Mouse (Mus musculus): ENCODE data around the gene Armc10. TPM values are rescaled to one million over a fixed set of nuclear protein-coding genes. Genes with fewer than 3 reads are reported as not detected.
A peak's percentile ranks its signal among the peaks of the same experiment; 100 is the strongest.
"Not testable (repeated sequence)": the region's sequence is repeated elsewhere in the genome, so short reads cannot be mapped to it uniquely, and the experiment has no call there.

The Armc10 gene
- 27.5 and 33.1 TPM in 2 replicates for total RNA-seq (2015)
- total RNA-seq (2017) = 27.0 and 30.3 TPM in 2 replicates

GRCm38 (mm10) chr5:21645439-21646132, at the start of gene Armc10, which contains the start of gene Fbxl13:
Gene Armc10, plus strand, starts transcription at chr5:21645813.
Gene Fbxl13, minus strand, starts transcription at chr5:21645634.
- peak; percentile 89 for ATAC-seq (ENCODE audit: poor library complexity, severe bottlenecking)

- ATAC-seq (ENCODE audit: poor library complexity, severe bottlenecking) = not testable (repeated sequence)
These were observed 46.1 kb upstream of the Armc10 start for GRCm38 (mm10) chr5:21599536-21599935.

- no peak for ATAC-seq (ENCODE audit: poor library complexity, severe bottlenecking)
These were observed 45.7 kb upstream of the Armc10 start for GRCm38 (mm10) chr5:21599961-21600360.

GRCm38 (mm10) chr5:21605936-21606335, 39.7 kb upstream of the Armc10 start:
- ATAC-seq (ENCODE audit: poor library complexity, severe bottlenecking) = no peak

- no peak for ATAC-seq (ENCODE audit: poor library complexity, severe bottlenecking)
These were observed 37.0 kb upstream of the Armc10 start for GRCm38 (mm10) chr5:21608311-21609304.

- no peak for ATAC-seq (ENCODE audit: poor library complexity, severe bottlenecking)
These were observed 34.6 kb upstream of the Armc10 start for GRCm38 (mm10) chr5:21610996-21611395.

- peak; percentile 63 for ATAC-seq (ENCODE audit: poor library complexity, severe bottlenecking)
These were observed 31.3 kb upstream of the Armc10 start for GRCm38 (mm10) chr5:21614299-21614698.

GRCm38 (mm10) chr5:21616450-21617009, 29.1 kb upstream of the Armc10 start:
- ATAC-seq (ENCODE audit: poor library complexity, severe bottlenecking) = no peak

GRCm38 (mm10) chr5:21625916-21626315, 19.7 kb upstream of the Armc10 start:
- no peak for ATAC-seq (ENCODE audit: poor library complexity, severe bottlenecking)

- 0 out of 2 replicates have a peak, but pooled peaks have one; percentile 31 for ATAC-seq (ENCODE audit: poor library complexity, severe bottlenecking)
These were observed 4.7 kb upstream of the Armc10 start for GRCm38 (mm10) chr5:21640961-21641360.

- ATAC-seq (ENCODE audit: poor library complexity, severe bottlenecking) = no peak
These were observed 2.0 kb upstream of the Armc10 start for GRCm38 (mm10) chr5:21643606-21644005.

GRCm38 (mm10) chr5:21644891-21645438, 648 bp upstream of the Armc10 start:
- 0 out of 2 replicates have a peak, but pooled peaks have one; percentile 2 for ATAC-seq (ENCODE audit: poor library complexity, severe bottlenecking)

- ATAC-seq (ENCODE audit: poor library complexity, severe bottlenecking) = no peak
These were observed 499 bp downstream of the Armc10 start for GRCm38 (mm10) chr5:21646133-21646491.

GRCm38 (mm10) chr5:21650736-21651135, 5.1 kb downstream of the Armc10 start:
- no peak for ATAC-seq (ENCODE audit: poor library complexity, severe bottlenecking)

- ATAC-seq (ENCODE audit: poor library complexity, severe bottlenecking) = no peak
These were observed 6.4 kb downstream of the Armc10 start for GRCm38 (mm10) chr5:21651885-21652612.

GRCm38 (mm10) chr5:21656912-21657311, 11.3 kb downstream of the Armc10 start:
- no peak for ATAC-seq (ENCODE audit: poor library complexity, severe bottlenecking)

- ATAC-seq (ENCODE audit: poor library complexity, severe bottlenecking) = no peak
These were observed 12.4 kb downstream of the Armc10 start for GRCm38 (mm10) chr5:21658038-21658437.

- ATAC-seq (ENCODE audit: poor library complexity, severe bottlenecking) = peak; percentile 94
These were observed 13.2 kb downstream of the Armc10 start for GRCm38 (mm10) chr5:21658623-21659395.

GRCm38 (mm10) chr5:21660850-21661249, 15.2 kb downstream of the Armc10 start:
- ATAC-seq (ENCODE audit: poor library complexity, severe bottlenecking) = no peak
